Mouse (Mus musculus) olfactory bulb, adult 2 months (tissue): ENCODE measurements around the gene Ch25h.

Experiments used
- CTCF ChIP-seq: fragments of 200-500 bp; IDR thresholded peaks from 2 replicates; pipeline ENCODE4 v1.5.1; 2012; ENCODE audit warnings: low read depth, mild to moderate bottlenecking, low read length, moderate library complexity; ENCODE audit not compliant: insufficient read depth
- POLR2A ChIP-seq: fragments of 200-500 bp; IDR thresholded peaks from 2 replicates; pipeline ENCODE4 v1.6.1; 2012; ENCODE audit warnings: mild to moderate bottlenecking, low read depth, low read length, moderate library complexity; ENCODE audit not compliant: insufficient read depth

DNA sequence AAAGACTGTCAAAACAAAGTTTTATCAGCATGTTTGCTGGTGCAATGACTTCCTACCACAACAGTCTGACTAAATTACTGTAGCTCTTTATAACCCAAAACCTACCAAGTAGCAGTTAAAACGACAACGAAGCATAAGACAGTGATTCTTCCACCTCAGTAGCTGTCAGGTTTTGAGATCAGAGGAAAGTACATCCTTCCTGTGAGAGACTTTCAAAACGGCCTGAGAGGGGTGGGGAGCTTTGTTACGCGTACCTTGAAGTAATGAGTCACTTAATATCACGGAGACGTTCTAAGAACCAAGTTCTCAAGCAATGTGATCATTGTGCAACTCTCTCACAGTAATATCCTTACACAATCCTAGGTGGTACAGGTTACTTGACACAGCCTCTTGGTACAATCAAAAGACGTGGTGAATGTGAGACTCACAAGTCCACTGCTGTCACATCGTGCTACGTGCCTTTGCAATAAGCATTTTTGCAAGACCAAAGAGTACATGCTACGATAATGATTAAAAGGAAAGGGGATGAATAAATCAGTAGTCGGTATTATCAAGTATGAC lies 30.3 kb upstream of the Ch25h start:
- TF ChIP-seq POLR2A (no peak), CTCF (no peak)
